Mouse (Mus musculus): ENCODE data around the gene Cdc14b.
"Not testable (repeated sequence)": the region's sequence is repeated elsewhere in the genome, so short reads cannot be mapped to it uniquely, and the experiment has no call there.

Cdc14b gene

DNA sequence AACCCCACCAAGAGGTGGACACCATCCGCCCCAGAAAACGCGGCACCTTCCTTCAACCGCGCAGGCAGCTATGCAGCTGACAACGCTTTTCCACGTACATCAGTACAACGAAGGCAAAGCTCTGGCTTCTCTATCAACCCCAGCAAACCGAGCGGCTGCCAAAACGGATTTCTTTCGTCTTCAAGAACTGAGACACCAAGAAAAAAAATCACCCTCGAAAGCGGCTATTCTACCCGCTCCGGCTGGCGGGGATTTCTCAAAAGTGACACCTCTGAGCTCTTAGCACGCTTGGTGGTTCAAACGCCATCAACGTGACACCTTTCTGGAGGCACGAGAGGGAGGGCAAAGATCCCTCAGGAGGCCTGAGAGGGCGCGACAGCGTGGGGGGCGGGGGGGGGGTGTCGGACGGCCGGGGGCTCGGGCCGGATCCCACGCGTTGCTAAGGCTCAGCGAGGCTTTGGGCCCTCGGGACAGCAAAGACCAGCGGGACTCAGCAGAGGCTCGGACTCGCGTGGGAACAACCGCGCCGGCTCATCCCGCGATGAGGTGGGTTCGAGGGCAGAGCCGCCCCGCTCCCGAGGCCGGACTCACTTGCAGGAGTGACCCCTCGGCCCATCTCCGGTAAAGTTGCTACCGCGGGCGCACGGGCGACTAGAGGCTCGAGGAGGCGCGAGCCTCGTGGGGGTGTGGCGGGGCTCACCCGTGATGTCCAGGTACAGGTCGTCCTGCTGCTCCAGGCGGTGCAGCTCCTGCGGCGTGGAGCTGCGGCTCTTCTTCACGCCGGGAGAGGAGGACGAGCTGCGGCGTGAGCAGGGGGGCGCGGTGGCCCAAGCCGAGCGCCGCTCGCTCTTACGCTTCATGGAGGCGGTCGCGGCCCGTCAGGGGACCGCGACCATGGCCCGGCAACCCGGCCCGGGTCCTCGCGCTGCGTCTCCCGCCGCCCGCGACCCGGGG, 922 bp downstream of the Cdc14b start:
- DNase-seq (ENCODE audit: low spot score in 2 of 2): no peak

DNA sequence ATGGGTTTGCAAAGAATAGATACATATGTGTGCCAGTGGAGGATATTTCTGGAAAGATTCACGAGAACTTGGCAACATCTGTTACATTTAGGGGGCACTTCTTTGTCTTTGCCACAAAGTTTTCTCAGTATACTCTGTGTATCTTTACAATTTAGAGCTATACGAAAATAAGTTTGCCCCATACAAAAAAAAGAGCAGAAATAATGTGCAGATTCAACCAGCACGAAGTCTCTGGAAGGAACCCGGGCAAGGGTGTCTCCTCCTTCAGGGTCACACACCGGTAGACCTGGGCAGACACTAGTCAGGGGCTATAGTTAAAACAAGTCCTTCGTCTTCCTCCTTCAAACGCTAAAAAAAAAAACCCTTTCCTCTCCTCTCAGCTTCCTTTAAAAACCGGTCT, 1.7 kb downstream of the Cdc14b start:
- DNase-seq (ENCODE audit: low spot score in 2 of 2): no peak

DNA sequence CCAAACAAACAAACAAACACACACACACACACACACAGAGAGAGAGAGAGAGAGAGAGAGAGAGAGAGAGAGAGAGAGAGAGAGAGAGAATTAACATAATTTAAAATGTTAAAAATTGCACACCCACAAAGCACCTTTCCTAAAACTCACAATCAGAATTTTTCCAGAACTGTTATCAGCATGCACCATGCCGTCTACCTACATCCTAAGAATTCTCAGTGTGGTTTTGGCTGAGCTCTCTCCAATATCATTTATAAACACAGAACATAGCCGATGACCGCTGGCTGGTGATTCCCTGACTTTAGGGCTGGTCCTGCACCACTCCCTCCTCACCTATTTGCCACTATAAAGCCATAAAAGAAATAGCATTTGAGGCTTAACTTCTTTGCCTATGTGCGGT, 6.7 kb downstream of the Cdc14b start:
- DNase-seq (ENCODE audit: low spot score in 2 of 2): no peak

DNA sequence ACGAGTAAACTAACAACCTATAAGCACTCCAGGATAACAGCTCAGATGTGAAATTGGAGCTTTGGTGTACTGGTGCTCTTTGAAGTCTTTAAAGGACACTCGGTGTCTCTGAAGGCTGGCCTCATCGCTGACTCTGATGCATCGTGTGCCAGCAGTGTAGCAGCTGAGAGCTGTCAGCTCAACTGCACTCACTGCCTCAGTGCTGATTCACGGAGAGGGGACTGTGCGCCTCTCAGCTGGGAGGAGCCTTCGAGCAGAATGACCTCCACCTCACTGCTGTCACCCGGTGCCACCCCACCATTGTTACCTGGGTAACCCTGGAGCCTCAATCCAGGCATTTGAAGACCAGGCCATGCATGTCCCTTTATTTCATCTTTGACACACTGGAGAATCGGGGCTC, 7.9 kb downstream of the Cdc14b start:
- DNase-seq (ENCODE audit: low spot score in 2 of 2): no peak

DNA sequence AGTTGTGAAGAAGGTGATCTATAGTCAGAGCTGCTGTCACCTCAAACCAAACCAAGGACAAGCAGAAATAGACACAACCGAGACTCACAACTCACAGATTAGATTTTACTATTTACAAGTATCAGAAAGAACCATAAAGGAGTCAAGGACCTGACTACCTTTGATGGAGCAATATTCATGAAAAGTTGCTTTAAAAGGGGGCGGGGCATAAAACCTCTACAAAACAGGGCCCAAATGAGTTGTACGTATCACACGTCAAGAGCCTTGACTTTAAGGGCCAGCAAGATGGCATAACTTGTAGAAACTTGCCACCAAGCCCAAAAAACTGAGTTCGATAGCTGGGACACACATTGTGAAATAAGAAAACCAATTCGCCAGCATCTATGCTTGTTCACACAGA, 10.5 kb downstream of the Cdc14b start:
- no peak for DNase-seq (ENCODE audit: low spot score in 2 of 2)

DNA sequence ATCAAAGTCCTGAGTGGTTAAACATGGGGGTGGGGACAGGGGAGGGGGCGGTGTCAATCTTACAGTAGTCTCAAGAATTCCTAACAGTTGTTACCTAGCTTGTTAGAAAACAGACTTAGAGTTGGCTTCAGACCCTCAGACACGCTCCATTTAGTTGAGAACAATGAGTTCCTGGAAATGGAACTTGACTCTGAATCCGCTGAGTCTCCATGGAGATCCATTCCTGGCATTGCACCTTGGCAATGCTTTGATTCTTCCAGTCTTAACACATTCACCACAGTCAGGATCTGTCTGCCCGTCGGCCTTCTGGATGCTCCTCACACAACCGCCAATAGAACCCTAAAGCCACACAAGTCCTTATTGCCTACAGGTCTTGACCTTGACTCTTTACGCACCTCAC, 15.2 kb downstream of the Cdc14b start:
- DNase-seq (ENCODE audit: low spot score in 2 of 2): no peak

DNA sequence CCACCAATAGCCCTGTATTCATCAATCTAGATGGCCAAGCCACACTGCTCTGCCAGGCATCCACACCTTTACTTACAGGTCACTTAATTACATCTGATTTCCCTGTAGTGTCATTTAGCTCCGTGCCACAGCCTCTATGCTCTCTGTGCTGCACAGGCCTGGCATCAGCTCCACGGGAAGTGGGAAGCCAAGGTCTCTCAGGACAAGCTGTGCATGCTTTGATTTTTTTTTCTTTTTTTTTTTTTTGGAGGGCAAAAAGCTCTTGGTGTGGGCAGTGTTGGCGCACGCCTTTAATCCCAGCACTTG, 16.6 kb downstream of the Cdc14b start:
- no peak for DNase-seq (ENCODE audit: low spot score in 2 of 2)

DNA sequence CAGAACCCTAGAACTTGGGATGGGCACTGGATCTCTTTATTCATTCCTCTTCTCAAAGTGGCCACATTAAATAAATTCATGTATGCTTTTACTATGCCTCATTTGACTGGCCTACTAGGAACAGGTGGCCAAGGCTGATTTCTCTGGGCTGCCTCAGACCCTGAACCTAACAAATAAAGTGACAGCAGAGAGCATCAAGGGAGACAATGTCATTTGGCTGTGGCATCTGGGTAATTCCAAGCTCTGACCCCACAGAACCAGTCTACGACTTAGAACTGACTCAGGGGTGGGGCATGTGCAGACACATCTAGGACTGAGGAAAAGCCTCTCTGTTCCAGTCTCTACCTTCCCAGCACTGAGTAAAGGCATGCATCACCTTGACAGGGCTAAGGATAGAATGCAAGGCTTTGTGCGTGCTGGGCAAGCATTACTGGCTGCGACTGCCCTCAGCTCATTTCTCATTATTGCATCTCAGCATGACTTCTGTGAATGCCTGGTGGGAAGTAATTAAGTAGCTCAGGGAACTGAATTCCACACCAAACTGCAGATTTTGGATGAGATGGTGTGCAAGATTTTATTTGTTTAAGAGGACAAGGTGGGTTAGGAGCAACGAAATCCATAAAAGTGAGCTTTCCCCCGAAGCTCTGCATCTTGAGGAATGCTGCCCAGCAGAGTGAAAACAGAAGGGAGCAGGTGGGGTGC, 17.1 kb downstream of the Cdc14b start:
- no peak for DNase-seq (ENCODE audit: low spot score in 2 of 2)

DNA sequence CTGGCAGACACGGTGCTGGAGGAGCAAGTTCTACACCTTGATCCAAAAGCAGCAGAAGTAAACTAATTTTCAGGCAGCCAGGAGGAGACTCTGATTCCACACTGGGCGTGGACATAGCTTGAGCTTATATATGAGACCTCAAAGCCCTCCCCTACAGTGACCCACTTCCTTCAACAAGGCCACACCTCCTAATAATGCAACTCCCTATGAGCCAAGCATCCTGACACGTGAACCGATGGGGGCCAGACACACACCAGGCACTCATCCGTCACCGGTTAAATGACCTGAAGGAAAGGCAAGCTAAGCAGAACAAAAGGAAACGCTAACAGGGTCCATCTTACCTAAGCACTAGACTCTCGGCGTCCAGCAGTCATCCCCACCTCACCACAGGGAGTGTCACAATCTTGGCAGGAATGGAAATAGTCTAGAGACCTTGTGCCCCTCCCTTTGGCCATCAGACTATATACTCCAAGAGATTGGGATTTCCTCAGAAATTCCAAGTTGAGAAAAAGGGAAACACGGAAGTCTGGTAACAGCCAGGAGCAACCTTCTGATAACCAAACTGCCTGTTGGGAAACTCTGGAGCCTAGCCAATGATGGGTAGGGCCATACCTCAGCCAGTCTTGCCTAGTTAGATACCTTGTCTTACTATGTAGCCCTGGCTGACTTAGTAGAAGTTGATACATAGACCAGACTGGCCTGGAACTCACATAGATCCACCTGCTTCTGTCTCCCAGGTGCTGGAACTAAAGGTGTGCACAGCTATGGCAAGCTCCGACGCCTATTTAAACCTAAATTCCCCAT, 17.9 kb downstream of the Cdc14b start:
- no peak for DNase-seq (ENCODE audit: low spot score in 2 of 2)

DNA sequence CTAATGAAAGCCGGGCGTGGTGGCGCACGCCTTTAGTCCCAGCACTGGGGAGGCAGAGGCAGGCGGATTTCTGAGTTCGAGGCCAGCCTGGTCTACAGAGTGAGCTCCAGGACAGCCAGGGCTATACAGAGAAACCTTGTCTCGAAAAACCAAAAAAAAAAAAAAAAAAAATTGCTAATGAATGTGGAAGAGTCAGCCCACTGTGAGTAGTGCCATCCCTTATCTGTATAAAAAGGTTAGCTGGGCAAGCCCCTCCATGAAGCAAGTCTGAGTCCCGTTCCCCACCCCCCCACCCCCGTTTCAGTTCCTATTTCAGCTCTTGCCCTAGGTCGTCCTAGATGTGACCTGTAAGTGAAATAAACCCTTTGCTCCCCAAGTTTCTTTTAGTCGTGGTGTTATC, 20.9 kb downstream of the Cdc14b start:
- DNase-seq (ENCODE audit: low spot score in 2 of 2): not testable (repeated sequence)

DNA sequence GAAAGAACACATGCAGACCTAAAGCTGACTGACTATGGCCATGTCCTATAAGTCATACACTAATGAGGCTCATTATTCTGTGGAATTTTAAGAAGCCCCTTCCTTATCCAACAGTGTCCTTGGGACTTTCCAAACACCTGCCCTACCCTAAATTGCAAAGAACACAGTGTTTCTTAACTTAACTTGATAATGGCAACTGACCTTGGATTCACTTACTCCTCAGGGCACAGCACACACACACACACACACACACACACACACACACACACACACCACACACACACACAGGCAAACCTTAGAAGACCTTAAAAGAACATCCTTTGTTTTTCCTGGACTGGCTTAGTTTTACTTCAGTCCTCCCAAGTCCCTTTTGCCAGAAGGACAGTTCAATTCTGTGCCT, 21.4 kb downstream of the Cdc14b start:
- DNase-seq (ENCODE audit: low spot score in 2 of 2): no peak

DNA sequence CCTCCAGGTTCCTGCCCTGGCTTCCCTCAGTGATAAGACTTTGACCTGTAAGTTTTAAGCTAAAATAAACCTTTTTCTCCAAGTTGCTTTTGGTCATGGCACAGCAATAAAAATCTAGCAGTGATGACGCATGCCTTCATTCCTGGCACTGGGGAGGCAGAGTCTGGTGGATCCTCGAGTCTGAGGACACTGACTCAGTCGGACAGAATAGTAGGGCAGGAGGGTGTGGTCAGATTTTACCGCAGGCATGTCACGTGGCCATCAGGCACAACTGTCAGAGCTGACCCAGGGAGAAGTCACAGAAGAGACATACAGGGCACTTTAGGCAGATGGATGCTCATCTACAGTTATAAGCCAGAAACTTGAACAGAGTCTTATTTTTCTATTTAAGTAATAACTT, 22.9 kb downstream of the Cdc14b start:
- DNase-seq (ENCODE audit: low spot score in 2 of 2): no peak

DNA sequence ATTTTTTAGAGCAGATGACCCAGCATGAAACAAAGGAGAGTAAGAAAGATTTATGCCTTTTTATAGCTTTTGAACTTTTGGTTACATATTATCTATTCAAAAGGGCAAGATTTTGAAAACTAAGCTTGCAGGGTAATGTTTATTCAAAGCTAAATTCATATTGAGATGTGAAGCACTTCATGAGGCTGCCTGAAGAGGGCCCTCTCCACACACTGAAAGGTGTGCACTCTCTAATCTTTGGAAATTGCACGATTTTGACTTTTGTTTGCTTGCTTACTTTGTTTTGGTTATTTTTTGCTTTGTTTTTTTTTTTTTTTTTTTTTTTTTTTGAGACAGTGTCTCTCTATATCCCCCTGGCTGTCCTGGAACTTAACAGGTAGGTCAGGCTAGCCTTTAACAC, 24.7 kb downstream of the Cdc14b start:
- no peak for DNase-seq (ENCODE audit: low spot score in 2 of 2)

DNA sequence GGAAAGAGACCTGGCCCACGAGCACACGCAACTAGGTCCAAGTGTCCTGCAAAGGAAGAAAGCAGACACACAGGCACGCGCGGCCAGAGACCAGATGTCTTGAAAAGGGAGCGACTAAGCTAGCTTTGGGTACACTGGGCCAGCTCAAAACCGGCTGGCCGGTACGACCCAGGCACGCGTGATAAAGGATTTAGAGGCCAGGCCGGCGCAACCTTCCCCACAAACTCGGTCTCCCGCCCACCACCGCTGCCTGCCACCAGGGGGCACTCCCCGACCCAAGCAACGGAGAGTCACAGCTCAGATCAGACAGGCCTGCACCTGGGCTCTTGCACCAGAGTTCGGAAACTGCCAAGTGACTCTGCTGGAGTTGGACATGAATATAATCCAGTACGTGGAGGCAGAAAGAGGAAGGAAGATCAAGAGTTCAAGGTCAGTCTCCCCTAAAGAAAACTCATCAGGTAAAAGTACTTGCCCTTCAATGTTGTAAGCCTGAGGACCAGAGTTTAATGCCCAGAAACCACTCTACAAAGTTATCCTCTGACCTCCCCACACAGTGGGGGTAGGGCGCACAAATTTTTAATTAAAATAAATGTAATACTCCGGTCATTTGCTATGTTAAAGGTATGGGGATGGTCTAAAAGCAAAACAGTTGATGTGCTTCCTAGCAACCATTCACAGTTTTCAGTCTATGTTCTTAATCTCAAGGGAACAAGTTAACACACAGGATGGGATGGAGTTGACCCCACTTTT, 26.1 kb downstream of the Cdc14b start:
- peak; percentile 72 to 79 for DNase-seq (ENCODE audit: low spot score in 2 of 2)

DNA sequence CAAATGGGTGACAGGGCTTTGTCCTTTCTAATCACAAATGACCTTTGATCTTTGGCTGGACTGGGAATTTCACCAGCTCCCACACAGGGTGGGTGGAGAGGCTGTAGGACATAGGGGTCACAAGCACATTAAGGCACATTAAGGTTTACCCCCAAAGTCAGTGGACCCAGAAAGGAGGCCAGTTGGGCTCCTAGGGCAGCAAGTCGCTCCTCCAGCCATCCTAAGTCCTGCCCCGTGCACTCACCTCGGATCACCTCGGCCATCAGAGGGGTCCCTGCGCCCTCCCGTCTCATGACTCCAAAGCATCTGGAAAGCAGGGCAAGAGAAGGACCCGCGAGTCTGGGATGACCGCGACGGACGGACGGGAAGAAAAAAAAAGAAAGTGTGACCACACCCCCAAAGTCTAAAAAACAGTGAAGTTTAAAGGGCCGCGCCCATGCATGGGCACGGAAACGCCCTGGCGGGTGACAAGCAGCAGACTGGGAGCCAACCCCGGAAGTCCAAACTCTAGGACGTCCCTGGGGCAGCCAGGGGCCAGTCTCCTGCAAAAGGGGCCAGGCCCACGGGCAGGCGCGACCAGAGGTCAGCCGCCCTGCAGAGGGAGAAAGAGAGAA, 26.8 kb downstream of the Cdc14b start:
- DNase-seq (ENCODE audit: low spot score in 2 of 2): no peak

DNA sequence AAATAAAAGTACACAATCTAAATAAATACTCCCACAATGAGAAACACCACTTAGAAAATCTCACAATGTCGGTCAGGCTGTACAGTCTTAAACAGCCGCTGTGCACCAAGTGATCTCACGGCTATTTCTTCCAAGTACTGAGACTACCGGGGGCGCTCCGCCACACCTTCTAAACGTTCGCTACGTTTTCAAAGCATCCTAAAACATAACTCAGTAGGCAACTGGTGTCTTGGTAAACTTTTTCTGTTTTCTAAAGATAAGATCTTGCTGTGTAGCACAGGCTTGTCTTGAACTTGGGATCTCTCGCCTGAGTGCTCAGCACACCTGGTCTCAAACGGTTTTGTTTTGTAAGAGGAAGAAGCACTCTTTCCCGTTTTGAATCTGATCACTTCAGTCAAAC, 29.0 kb downstream of the Cdc14b start:
- no peak for DNase-seq (ENCODE audit: low spot score in 2 of 2)

DNA sequence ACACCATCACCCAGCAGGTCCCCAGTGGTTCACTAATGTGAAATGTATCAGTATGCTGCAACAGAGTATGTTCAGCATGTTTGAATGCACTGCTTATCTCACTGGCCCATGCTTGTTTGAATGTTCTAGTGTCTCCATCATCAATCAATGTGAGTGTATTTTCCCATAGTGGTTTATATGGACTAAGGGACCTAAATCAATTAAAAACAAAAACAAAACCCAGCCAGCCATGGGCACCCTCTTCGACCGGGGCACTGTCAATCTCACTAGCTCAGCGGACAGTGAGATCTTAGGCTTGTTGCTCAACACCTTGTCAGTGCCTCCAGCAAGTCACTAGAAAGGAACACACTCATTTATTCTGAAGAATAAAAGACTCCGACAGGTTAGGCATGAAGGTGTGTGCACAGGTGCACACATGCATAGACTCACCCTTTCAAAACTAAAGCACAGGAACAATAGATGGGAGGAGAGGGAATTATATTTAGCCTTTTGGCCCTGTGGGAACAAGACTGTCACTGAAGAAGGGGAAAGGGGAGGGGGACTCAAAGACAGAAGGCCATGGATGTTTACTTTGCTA, 30.3 kb downstream of the Cdc14b start:
- no peak for DNase-seq (ENCODE audit: low spot score in 2 of 2)

DNA sequence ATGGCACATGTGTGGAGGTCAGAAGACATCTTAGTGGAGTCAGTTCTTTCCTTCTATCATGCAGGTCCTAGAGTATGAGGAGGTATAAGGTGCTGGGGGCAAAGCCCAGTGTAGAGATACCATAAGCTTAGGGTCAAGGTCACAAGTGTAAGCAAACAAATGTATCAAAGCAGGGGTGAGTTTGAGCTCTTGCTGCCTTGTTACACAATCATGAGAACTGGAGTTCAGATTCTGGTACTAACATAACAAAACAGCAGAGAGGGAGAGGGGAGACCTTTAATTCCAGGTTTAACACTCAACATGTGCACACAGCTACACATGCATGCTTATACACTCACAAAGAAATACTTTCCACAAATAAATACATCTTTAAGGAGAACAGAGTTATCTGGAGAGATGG, 32.4 kb downstream of the Cdc14b start:
- DNase-seq (ENCODE audit: low spot score in 2 of 2): no peak

DNA sequence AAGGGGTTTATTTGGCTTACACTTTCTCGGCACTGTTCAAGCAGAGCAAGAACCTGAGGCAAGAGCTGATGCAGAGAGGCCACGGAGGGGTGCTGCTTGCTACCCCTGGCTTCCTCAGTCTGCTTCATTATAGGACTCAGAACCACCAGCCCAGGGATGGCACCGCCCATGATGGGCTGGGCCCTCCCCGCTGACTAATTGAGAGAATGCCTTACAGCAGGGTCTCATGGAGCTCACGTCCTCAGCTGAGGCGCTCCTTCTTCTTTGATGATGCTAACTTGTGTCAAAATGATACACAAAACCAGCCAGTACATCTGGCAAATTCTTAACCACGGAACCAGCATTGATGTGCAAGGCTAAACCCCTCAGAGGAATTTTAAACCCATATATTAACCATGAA, 34.5 kb downstream of the Cdc14b start:
- no peak for DNase-seq (ENCODE audit: low spot score in 2 of 2)

DNA sequence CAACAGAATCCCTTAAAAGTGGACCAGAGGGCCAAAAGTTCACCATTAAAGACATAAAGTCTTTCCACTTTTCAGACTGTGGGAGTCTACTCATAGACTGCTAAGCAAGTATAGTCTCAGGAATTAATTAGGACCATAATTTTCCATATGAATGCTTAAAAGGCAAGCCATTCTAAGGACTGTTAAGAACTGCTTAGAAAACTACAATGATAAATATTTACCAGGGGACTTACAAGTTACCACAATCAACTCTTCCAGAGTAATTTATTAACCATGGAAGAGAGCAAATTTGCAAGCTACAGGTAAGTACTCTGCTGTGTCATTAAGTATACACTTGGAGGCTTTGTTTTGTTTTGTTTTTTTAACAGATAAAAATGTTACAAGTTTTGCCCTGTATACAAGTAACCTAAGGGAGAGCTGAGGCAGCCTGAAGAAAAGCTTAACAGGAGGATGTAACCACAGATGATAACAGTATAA, 37.4 kb downstream of the Cdc14b start:
- DNase-seq (ENCODE audit: low spot score in 2 of 2): no peak

All from frontal cortex, postnatal 25 days (tissue).